Mouse (Mus musculus) stomach, adult 2 months (tissue): ENCODE measurements around the gene Zswim1. TPM values are rescaled to one million over a fixed set of nuclear protein-coding genes. Genes with fewer than 3 reads are reported as not detected.

Source experiments
- polyA plus RNA-seq: library from polyadenylated mRNA; depleted of rRNA; stranded (reverse); fragments of >200 nt; gene quantifications from 2 replicates; pipeline ENCODE4 v1.2.3, GENCODE M21; 2012; rRNA removed

The Zswim1 gene
- 8.0 and 8.1 TPM in 2 replicates for polyA plus RNA-seq

GRCm38 (mm10) chr2:164822636-164823165 is at the start of gene Zswim1:
TSS of gene Zswim1 (plus strand) at chr2:164822686.

GRCm38 (mm10) chr2:164779481-164780086 is 42.9 kb upstream of the Zswim1 start, which contains the start of gene Tnnc2:
TSS of gene Tnnc2 (minus strand) at chr2:164779967.

DNA sequence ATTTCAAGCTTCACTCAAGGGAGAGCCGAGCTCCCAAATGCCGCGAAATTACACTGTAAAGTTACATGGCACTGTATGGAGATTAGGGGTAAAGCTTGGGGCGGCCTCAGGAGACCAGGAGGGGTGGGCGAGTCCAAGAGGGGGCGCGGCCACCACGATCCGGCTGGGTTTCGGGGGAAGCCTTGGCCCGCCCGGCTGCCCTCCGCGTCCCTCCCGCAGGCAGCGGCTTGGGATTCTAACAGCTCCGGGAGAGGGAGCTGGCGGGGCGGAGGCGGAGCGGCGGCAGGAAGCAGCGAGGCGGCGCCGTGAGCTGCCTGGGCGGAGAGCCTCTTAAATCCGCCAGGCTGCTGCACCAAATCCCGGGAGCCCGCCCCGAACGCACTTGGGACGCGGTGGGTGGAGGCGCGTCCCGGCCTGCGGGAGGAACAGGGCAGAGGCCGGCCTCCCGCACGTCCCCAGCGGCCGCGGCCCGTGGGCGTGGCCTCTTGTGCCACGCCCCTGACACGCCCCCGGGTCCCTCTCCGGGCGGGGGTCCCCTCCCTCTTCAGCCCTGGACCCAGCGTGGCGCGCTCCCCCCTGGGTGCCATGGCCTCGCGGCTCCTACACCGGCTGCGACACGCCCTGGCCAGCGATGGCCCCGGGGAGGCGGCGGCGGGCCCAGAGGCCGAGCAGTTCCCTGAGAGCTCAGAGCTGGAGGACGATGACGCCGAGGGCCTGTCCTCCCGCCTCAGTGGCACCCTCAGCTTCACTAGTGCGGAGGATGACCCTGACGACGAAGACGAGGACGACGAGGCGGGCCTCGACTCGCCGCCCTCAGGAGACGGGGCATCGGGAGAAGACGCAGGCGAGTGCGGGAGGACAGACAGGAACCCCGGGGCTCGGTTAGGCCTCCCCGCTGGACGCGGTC is 36.8 kb upstream of the Zswim1 start, which contains the start of gene Snx21:
TSS of gene Snx21 (plus strand) at position 343 of the 907 bp plus-strand sequence.

GRCm38 (mm10) chr2:164804533-164805331 is 17.8 kb upstream of the Zswim1 start, which contains the start of the genes Acot8 and Zswim3:
TSS of gene Acot8 (minus strand) at chr2:164804882.
TSS of gene Zswim3 (plus strand) at chr2:164805098.

DNA sequence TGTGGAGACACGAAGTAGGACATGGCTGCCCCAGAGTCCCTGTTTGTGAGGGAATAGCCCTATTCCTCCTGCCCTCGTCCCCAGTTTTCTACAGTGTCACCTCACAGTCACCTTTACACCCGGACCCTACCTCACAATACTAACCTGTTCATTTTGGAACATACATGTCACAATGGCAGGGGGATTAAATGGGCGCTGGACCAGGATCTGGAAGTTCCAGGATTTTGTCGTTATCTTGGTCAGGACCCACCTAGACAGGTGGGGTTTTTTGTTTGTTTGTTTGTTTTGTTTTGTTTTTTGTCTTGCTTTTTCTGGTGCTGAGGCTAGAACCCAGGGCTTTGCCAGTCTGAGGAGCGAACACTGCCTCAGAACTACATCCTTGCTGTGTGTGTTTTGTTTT is 6.0 kb downstream of the Zswim1 start, which contains the start of gene Spata25:
TSS of gene Spata25 (minus strand) at position 101 of the 400 bp plus-strand sequence.

DNA sequence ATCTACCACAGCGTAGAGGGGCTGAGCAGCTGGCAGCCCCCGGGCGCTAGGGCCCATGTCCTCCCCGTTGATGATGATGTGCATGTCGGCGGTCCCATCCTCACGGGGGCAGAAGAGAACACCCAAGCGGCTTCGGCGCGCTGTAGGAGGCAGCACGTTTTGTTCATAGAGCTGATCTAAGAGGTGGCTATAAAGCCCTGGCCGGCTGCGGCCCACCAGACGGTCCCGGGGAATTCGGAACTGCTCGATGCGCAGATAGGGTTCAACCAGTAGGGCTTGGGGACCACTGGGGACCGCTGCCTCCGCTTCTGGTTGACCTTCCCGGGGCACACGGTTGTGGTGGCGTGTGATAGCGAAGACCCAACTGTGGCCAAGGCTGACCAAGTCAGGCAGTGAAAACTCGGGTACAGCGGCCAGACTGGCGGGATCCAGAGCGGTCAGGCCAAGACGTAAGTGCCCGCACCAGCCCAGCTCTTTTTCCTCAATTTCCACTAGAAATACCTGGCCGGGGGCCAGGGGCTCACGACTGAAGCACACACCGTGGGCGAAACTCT is 10.3 kb downstream of the Zswim1 start, which contains the start of gene Ctsa:
TSS of gene Ctsa (plus strand) at position 126 of the 554 bp plus-strand sequence.

DNA sequence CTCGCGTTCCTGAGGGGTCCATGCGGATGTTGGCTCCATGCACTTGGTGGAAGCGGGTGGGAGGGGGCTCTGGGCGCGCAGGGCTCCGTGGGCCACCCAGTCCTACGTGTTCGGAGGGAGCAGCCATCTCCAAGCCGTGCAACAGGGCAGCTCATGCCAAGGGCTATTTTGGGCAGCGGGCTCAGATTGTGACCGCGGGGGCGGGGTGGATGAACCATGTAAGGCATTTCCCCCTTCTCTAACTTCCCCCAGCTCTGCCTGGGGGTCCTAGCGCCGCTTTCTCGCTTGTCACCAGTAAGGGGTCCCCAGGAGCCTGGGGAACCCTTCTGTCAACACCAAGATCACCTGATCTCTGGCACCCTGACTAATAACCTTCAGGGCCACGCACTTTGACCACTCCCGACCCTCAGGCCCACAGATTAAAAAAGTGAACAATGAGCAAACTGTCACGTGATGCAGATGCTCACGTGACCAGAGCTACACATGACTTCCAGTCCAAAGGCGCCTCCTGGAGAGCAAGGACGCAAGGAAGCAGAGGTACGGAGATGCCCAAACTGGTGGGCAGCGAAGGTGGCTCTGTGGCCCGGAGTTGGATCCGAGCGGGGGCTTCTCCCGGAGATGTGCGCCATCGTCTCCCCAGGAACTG is 11.0 kb downstream of the Zswim1 start, which contains the start of gene Neurl2:
TSS of gene Neurl2 (minus strand) at position 143 of the 646 bp plus-strand sequence.

DNA sequence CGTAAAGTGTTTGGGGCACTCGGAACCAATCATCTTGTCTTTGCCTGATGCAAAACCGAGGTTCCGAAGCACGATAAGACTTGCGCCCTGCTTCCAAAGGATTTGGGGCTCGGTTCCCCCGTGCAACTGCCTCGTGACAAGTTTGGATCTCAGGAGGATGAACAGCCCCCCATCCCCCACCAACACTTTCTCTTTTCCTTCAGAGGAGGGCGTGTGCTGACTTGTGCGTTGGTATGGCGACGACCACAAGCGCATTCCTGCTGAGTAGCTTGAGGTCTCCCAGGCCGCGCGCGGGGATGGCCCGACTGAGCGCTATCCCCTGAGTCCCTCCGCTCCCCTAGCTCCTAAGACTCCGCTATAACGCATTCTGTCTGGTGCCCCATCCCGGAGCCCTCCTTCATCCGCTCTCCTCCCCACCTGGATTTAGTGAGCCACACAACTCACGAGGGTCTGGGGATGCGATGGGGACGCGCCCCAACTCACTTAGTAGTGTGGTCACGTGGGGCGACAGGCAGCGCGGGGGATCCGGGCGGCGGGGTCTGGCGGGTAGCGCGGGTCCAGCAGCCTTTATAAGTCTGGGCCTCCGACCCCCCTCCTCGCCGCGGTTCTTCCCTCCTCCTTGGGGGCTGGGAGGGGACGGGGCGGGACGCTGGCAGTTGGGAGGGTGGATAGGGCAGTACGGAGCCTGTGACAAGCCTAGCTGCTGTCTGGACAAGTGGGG is 34.8 kb downstream of the Zswim1 start, which contains the start of gene Pltp:
TSS of gene Pltp (minus strand) at position 611 of the 721 bp plus-strand sequence.

Other genes with a start within 250 kb of the Zswim1 start
- gene Spint3, start 249.2 kb upstream of the Zswim1 start, polyA plus RNA-seq: 0.43 TPM in 1 of 2 replicates, not detected in the other
- gene Wfdc6a, start 237.2 kb upstream of the Zswim1 start, polyA plus RNA-seq: 0.08 and 0.14 TPM in 2 replicates
- gene Eppin, start 229.1 kb upstream of the Zswim1 start, polyA plus RNA-seq: 0.19 TPM in 1 of 2 replicates, not detected in the other
- gene Wfdc6b, start 209.2 kb upstream of the Zswim1 start, polyA plus RNA-seq: 0.11 TPM in 1 of 2 replicates, not detected in the other
- 0.26 TPM in 1 of 2 replicates, not detected in the other for gene Wfdc8, start 209.1 kb upstream of the Zswim1 start, polyA plus RNA-seq
- gene Wfdc16, start 183.9 kb upstream of the Zswim1 start, polyA plus RNA-seq: 0.09 TPM in 1 of 2 replicates, not detected in the other
- 0.30 and 3.4 TPM in 2 replicates for gene Wfdc10, start 166.6 kb upstream of the Zswim1 start, polyA plus RNA-seq
- gene Wfdc9, start 166.1 kb upstream of the Zswim1 start, polyA plus RNA-seq: not detected in 2 replicates
- gene Wfdc11, start 148.6 kb upstream of the Zswim1 start, polyA plus RNA-seq: not detected in 2 replicates
- gene Wfdc13, start 137.6 kb upstream of the Zswim1 start, polyA plus RNA-seq: 0.75 and 2.0 TPM in 2 replicates
- 0.20 TPM in 1 of 2 replicates, not detected in the other for gene Spint4, start 124.2 kb upstream of the Zswim1 start, polyA plus RNA-seq
- gene Spint5, start 107.4 kb upstream of the Zswim1 start, polyA plus RNA-seq: not detected in 2 replicates
- 0.22 TPM in 1 of 2 replicates, not detected in the other for gene Wfdc3, start 76.8 kb upstream of the Zswim1 start, polyA plus RNA-seq
- 9.0 and 25.3 TPM in 2 replicates for gene Dnttip1, start 76.7 kb upstream of the Zswim1 start, polyA plus RNA-seq
- 31.9 and 34.3 TPM in 2 replicates for gene Ube2c, start 52.8 kb upstream of the Zswim1 start, polyA plus RNA-seq
- 33.7 and 34.0 TPM in 2 replicates for gene Tnnc2, start 42.7 kb upstream of the Zswim1 start, polyA plus RNA-seq
- 15.0 and 20.3 TPM in 2 replicates for gene Snx21, start 36.9 kb upstream of the Zswim1 start, polyA plus RNA-seq
- gene Acot8, start 17.8 kb upstream of the Zswim1 start, polyA plus RNA-seq: 37.1 and 48.4 TPM in 2 replicates
- gene Zswim3, start 17.6 kb upstream of the Zswim1 start, polyA plus RNA-seq: 0.58 and 1.1 TPM in 2 replicates
- gene Spata25, start 5.9 kb downstream of the Zswim1 start, polyA plus RNA-seq: not detected in 2 replicates
- 97.4 and 104 TPM in 2 replicates for gene Ctsa, start 10.2 kb downstream of the Zswim1 start, polyA plus RNA-seq
- 3.4 and 4.2 TPM in 2 replicates for gene Neurl2, start 10.8 kb downstream of the Zswim1 start, polyA plus RNA-seq
- 43.0 and 47.2 TPM in 2 replicates for gene Pltp, start 35.0 kb downstream of the Zswim1 start, polyA plus RNA-seq
- gene Pcif1, start 56.6 kb downstream of the Zswim1 start, polyA plus RNA-seq: 30.9 and 37.6 TPM in 2 replicates
- 16.7 and 17.1 TPM in 2 replicates for gene Zfp335, start 89.1 kb downstream of the Zswim1 start, polyA plus RNA-seq
- 1.9 and 3.6 TPM in 2 replicates for gene Mmp9, start 118.1 kb downstream of the Zswim1 start, polyA plus RNA-seq
- gene Slc12a5, start 138.1 kb downstream of the Zswim1 start, polyA plus RNA-seq: 0.30 and 0.47 TPM in 2 replicates
- gene Ncoa5, start 212.2 kb downstream of the Zswim1 start, polyA plus RNA-seq: 9.8 and 12.4 TPM in 2 replicates
- gene Cd40, start 232.9 kb downstream of the Zswim1 start, polyA plus RNA-seq: 1.3 and 1.6 TPM in 2 replicates